Mouse (Mus musculus): ENCODE data around the gene Dclk1. TPM values are rescaled to one million over a fixed set of nuclear protein-coding genes. Genes with fewer than 3 reads are reported as not detected.

Gene Dclk1
- polyA plus RNA-seq, 1 experiment from 2014 or later: 9.5 TPM

- Histone ChIP-seq H3K9me3 (ENCODE audit: control insufficient read depth, low read length) (no peaks in the 10 kb centered on the region), H3K9ac (ENCODE audit: low read length) (no peak overlapping the region), H3K27me3 (ENCODE audit: control insufficient read depth, insufficient read depth, low read length) (no peaks in the 10 kb centered on the region), H3K27ac (replicated peaks in 1 of 2; ENCODE audit: control insufficient read depth in 1 of 2, insufficient read depth in 1 of 2, low read depth in 2 of 2, low read length in 2 of 2) (no peak overlapping the region), H3K36me3 (ENCODE audit: control insufficient read depth, insufficient read depth, low read length) (no peaks in the 10 kb centered on the region), H3K4me3 (ENCODE audit: control insufficient read depth in 1 of 2, insufficient read depth in 1 of 2, low read depth in 1 of 2, low read length in 2 of 2) (no peak overlapping the region), H3K4me2 (ENCODE audit: low read length) (no peak overlapping the region), H3K4me1 (ENCODE audit: control insufficient read depth in 2 of 2, insufficient read depth in 2 of 2, low read length in 2 of 2) (no peaks in the 10 kb centered on the region)
- ATAC-seq (ENCODE audit: insufficient number of reproducible peaks, insufficient read depth, low FRiP score, low read depth): no peak
- WGBS: 80% methylated on average over 6 of the region's 6 CpGs
Measured at GRCm38 (mm10) chr3:55397752-55398693, 155.9 kb downstream of the Dclk1 start.

DNA sequence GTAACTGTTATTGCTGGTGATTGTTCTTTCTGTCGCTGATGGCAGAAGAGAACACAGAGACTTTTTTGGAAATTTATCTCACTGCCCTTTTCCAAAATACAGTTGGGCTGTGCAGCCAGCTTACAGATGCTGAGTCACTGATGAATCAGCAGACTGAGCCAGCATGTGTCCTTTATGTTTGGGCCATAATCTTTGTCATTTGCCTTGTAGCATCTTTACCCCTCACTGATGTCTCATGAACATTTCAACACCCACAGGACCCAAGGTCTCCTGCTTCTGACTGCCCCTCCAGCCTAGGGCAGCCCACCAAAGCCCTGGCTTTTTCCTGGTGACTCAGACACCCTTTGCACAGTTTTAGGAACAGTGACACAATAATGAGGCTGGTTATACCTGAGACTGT, 159.1 kb downstream of the Dclk1 start:
- Histone ChIP-seq H3K4me1 (ENCODE audit: control insufficient read depth in 2 of 2, insufficient read depth in 2 of 2, low read length in 2 of 2) (no peaks in the 10 kb centered on the region), H3K27me3 (ENCODE audit: control insufficient read depth, insufficient read depth, low read length) (no peaks in the 10 kb centered on the region), H3K9ac (ENCODE audit: low read length) (no peak overlapping the region), H3K9me3 (ENCODE audit: control insufficient read depth, low read length) (no peaks in the 10 kb centered on the region), H3K4me3 (ENCODE audit: control insufficient read depth in 1 of 2, insufficient read depth in 1 of 2, low read depth in 1 of 2, low read length in 2 of 2) (no peak overlapping the region), H3K4me2 (ENCODE audit: low read length) (no peak overlapping the region), H3K36me3 (ENCODE audit: control insufficient read depth, insufficient read depth, low read length) (no peaks in the 10 kb centered on the region), H3K27ac (replicated peaks in 1 of 2; ENCODE audit: control insufficient read depth in 1 of 2, insufficient read depth in 1 of 2, low read depth in 2 of 2, low read length in 2 of 2) (no peak overlapping the region)
- no peak for ATAC-seq (ENCODE audit: insufficient number of reproducible peaks, insufficient read depth, low FRiP score, low read depth)
- WGBS: 66% methylated on average over 1 of the region's 1 CpGs

DNA sequence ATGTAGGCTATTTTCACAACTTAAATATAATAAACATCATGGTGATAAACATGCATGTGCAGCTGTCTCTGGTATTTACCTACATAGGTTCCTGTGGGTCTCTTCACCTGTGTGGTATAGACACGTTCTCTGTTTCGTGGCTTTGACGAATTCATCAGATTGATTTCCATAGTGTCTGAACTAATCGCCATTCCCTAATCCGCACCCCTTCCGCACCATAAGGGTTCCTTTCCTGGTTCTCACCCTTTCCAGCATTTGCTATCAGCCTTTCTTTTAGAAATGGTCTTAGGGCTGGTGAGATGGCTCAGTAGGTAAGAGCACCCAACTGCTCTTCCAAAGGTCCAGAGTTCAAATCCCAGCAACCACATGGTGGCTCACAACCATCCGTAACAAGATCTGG, 162.6 kb downstream of the Dclk1 start:
- H3K9me3 ChIP-seq (ENCODE audit: control insufficient read depth, low read length): no peaks in the 10 kb centered on the region
- H3K4me2 ChIP-seq (ENCODE audit: low read length): no peak overlapping the region
- H3K4me1 ChIP-seq (ENCODE audit: control insufficient read depth in 2 of 2, insufficient read depth in 2 of 2, low read length in 2 of 2): no peaks in the 10 kb centered on the region
- ATAC-seq (ENCODE audit: insufficient number of reproducible peaks, insufficient read depth, low FRiP score, low read depth): no peak
- no peaks in the 10 kb centered on the region for H3K36me3 ChIP-seq (ENCODE audit: control insufficient read depth, insufficient read depth, low read length)
- no peak overlapping the region for H3K27ac ChIP-seq (replicated peaks in 1 of 2; ENCODE audit: control insufficient read depth in 1 of 2, insufficient read depth in 1 of 2, low read depth in 2 of 2, low read length in 2 of 2)
- H3K4me3 ChIP-seq (ENCODE audit: control insufficient read depth in 1 of 2, insufficient read depth in 1 of 2, low read depth in 1 of 2, low read length in 2 of 2): no peak overlapping the region
- WGBS: 91% methylated on average over 7 of the region's 7 CpGs
- H3K9ac ChIP-seq (ENCODE audit: low read length): no peak overlapping the region
- H3K27me3 ChIP-seq (ENCODE audit: control insufficient read depth, insufficient read depth, low read length): no peaks in the 10 kb centered on the region

DNA sequence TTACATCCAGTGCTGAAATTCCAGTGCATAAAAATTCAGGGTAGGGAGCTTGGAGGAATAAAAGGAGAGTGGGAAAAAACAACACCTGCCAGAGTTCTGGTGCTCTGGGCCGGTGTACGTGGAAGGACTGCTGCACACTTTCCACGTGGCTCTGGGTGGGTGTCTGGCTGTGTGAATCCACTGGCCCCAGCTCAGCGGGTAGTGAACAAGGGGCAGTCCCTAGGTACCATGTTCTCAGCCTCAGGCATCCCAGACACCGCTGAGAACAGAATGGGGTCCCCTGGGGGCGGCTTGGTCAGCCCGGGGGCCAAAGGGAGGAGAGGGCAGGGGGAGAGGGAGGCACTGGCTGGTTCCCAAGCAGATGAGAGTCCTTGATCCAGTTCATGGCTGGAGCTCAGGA, 164.5 kb downstream of the Dclk1 start:
- Histone ChIP-seq H3K27me3 (ENCODE audit: control insufficient read depth, insufficient read depth, low read length) (no peaks in the 10 kb centered on the region), H3K4me1 (ENCODE audit: control insufficient read depth in 2 of 2, insufficient read depth in 2 of 2, low read length in 2 of 2) (no peaks in the 10 kb centered on the region), H3K4me2 (ENCODE audit: low read length) (no peak overlapping the region), H3K9ac (ENCODE audit: low read length) (no peak overlapping the region), H3K36me3 (ENCODE audit: control insufficient read depth, insufficient read depth, low read length) (no peaks in the 10 kb centered on the region), H3K4me3 (ENCODE audit: control insufficient read depth in 1 of 2, insufficient read depth in 1 of 2, low read depth in 1 of 2, low read length in 2 of 2) (no peak overlapping the region), H3K9me3 (ENCODE audit: control insufficient read depth, low read length) (0 out of 2 replicates have a peak, but pooled peaks cover 2% of the 10 kb centered on the region), H3K27ac (replicated peaks in 1 of 2; ENCODE audit: control insufficient read depth in 1 of 2, insufficient read depth in 1 of 2, low read depth in 2 of 2, low read length in 2 of 2) (no peak overlapping the region)
- ATAC-seq (ENCODE audit: insufficient number of reproducible peaks, insufficient read depth, low FRiP score, low read depth): no peak
- 67% methylated on average over 7 of the region's 7 CpGs for WGBS

- H3K36me3 ChIP-seq (ENCODE audit: control insufficient read depth, insufficient read depth, low read length): no peaks in the 10 kb centered on the region
- ATAC-seq (ENCODE audit: insufficient number of reproducible peaks, insufficient read depth, low FRiP score, low read depth): no peak
- no peak overlapping the region for H3K9ac ChIP-seq (ENCODE audit: low read length)
- H3K27me3 ChIP-seq (ENCODE audit: control insufficient read depth, insufficient read depth, low read length): no peaks in the 10 kb centered on the region
- H3K9me3 ChIP-seq (ENCODE audit: control insufficient read depth, low read length): peaks cover 7% of the 10 kb centered on the region; the same call in 1 of the 2 replicates
- H3K4me2 ChIP-seq (ENCODE audit: low read length): no peak overlapping the region
- H3K4me1 ChIP-seq (ENCODE audit: control insufficient read depth in 2 of 2, insufficient read depth in 2 of 2, low read length in 2 of 2): peaks cover 3 to 13% of the 10 kb centered on the region in 2 experiments; a peak in 2 of 4 replicates
- H3K27ac ChIP-seq (replicated peaks in 1 of 2; ENCODE audit: control insufficient read depth in 1 of 2, insufficient read depth in 1 of 2, low read depth in 2 of 2, low read length in 2 of 2): no peak overlapping the region
- H3K4me3 ChIP-seq (ENCODE audit: control insufficient read depth in 1 of 2, insufficient read depth in 1 of 2, low read depth in 1 of 2, low read length in 2 of 2): no peak overlapping the region
Measured at GRCm38 (mm10) chr3:55411547-55411946, 169.4 kb downstream of the Dclk1 start.

DNA sequence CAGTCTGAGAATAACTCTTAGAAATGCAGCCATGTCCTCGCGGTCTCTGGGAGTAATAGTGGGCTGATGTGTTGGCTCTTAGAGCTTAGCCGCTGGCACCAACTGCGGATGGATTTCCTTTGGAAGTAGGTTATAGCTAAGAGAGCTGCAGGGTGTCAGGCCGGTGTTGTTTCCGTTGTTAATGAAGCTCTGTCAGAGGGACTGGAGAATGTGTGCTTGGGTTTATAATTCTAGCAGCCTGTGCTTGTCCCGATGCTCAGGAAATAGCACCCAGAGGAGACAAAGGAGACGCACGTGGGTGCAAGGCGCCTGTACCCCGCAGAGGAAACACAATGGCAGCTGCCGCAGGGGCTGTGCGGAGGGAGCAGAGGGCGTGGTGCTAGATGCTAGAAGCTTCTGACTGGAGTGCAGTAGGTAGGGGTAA, 173.4 kb downstream of the Dclk1 start:
- WGBS: 20% methylated on average over 14 of the region's 14 CpGs
- peak overlapping the region; percentile 58 for H3K4me2 ChIP-seq (ENCODE audit: low read length)
- peak overlapping the region; percentile 34; the same call in 1 of the 2 replicates for H3K9ac ChIP-seq (ENCODE audit: low read length)
- H3K27me3 ChIP-seq (ENCODE audit: control insufficient read depth, insufficient read depth, low read length): no peaks in the 10 kb centered on the region
- 0 out of 4 replicates have a peak overlapping the region, but pooled peaks of 1 of the 2 experiments have one; percentile 24 for H3K27ac ChIP-seq (replicated peaks in 1 of 2; ENCODE audit: control insufficient read depth in 1 of 2, insufficient read depth in 1 of 2, low read depth in 2 of 2, low read length in 2 of 2)
- no peak for ATAC-seq (ENCODE audit: insufficient number of reproducible peaks, insufficient read depth, low FRiP score, low read depth)
- H3K9me3 ChIP-seq (ENCODE audit: control insufficient read depth, low read length): peaks cover 7% of the 10 kb centered on the region; the same call in 1 of the 2 replicates
- H3K4me1 ChIP-seq (ENCODE audit: control insufficient read depth in 2 of 2, insufficient read depth in 2 of 2, low read length in 2 of 2): peaks cover 6 to 21% of the 10 kb centered on the region in 2 experiments
- no peaks in the 10 kb centered on the region for H3K36me3 ChIP-seq (ENCODE audit: control insufficient read depth, insufficient read depth, low read length)
- peak overlapping the region in 1 of 2 experiments; percentile 25; a peak in 1 of 4 replicates for H3K4me3 ChIP-seq (ENCODE audit: control insufficient read depth in 1 of 2, insufficient read depth in 1 of 2, low read depth in 1 of 2, low read length in 2 of 2)

DNA sequence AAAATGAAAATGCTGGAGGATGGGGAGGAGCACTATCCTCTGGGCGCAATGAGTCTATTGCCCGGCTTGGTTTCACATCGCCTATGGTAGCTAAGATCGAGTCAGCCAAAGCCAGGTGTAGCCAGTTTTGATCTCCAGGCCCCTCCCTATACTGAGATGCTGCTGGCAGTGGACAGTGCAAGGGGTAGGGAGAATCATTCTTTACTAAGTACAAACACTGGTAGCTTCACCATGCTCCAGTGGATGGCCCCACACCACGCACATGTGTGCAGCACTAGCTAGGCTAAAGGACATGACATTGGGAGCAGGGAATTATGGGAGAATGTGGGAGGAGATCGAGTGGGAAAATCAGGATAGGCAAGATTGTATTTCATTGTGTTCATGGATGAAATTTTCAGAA, 176.7 kb downstream of the Dclk1 start:
- H3K9me3 ChIP-seq (ENCODE audit: control insufficient read depth, low read length): no peaks in the 10 kb centered on the region
- no peaks in the 10 kb centered on the region for H3K36me3 ChIP-seq (ENCODE audit: control insufficient read depth, insufficient read depth, low read length)
- H3K4me3 ChIP-seq (ENCODE audit: control insufficient read depth in 1 of 2, insufficient read depth in 1 of 2, low read depth in 1 of 2, low read length in 2 of 2): no peak overlapping the region
- 73% methylated on average over 6 of the region's 6 CpGs for WGBS
- no peak overlapping the region for H3K27ac ChIP-seq (replicated peaks in 1 of 2; ENCODE audit: control insufficient read depth in 1 of 2, insufficient read depth in 1 of 2, low read depth in 2 of 2, low read length in 2 of 2)
- ATAC-seq (ENCODE audit: insufficient number of reproducible peaks, insufficient read depth, low FRiP score, low read depth): no peak
- H3K4me1 ChIP-seq (ENCODE audit: control insufficient read depth in 2 of 2, insufficient read depth in 2 of 2, low read length in 2 of 2): peaks cover 6 to 21% of the 10 kb centered on the region in 2 experiments
- no peaks in the 10 kb centered on the region for H3K27me3 ChIP-seq (ENCODE audit: control insufficient read depth, insufficient read depth, low read length)
- H3K9ac ChIP-seq (ENCODE audit: low read length): no peak overlapping the region
- no peak overlapping the region for H3K4me2 ChIP-seq (ENCODE audit: low read length)
